Mouse (Mus musculus) liver, adult (tissue): ENCODE results near the gene Tpx2.

Source experiments
- GATA4 ChIP-seq: IDR thresholded peaks from 2 replicates; pipeline ENCODE4 v1.6.1; 2014; ENCODE audit warnings: mild to moderate bottlenecking, low read length; ENCODE audit not compliant: insufficient replicate concordance

Tpx2 gene

GRCm38 (mm10) chr2:152931456-152932160 is 83.8 kb downstream of the Tpx2 start:
- TF ChIP-seq GATA4: no peak

DNA sequence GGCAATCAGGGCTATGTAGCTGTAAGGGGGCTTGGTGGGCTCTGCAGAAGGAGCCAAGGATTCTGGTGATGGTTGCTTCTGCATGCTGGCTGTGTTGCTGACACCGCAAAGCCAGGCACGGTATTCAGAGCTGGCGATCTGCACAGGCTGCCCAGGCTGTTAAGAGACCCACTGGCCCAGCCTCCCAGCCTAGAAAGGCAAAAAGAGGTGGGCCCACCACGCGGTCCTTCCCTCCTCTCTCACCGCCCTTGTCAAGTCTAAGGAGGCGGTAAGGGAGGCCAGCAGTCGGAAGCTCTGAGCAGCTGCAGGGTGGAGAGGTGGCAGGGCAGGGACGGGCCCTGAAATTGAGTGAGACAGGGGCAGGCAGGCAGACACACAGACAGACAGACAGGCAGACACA is 85.3 kb downstream of the Tpx2 start, which contains the start of gene Foxs1:
Gene Foxs1, minus strand, starts transcription at position 161 of the 400 bp plus-strand sequence.
- TF ChIP-seq GATA4: no peak

GRCm38 (mm10) chr2:152933614-152934013 is 85.8 kb downstream of the Tpx2 start:
- TF ChIP-seq GATA4: no peak

DNA sequence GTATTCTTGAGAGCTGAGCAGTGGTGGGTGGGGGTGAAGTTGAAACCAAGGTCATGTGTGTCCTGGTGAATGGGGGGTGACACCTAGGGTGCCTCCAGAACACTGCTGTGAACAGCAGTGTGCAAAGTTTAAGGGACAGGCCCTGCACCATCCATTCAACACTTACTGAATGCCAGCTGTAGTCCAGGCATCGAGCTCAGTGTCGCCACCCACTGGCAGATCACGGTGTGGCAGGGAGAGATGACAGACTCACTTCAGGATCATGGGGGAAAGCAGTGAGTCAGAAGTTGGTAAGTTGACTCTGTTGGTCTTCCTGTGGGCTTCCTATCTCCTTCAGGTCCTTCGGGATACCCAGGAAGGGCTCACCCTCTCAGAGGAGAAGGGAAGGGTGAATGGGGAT is 92.1 kb downstream of the Tpx2 start:
- no peak for TF ChIP-seq GATA4

GRCm38 (mm10) chr2:152941106-152941505 is 93.3 kb downstream of the Tpx2 start:
- TF ChIP-seq GATA4: no peak

DNA sequence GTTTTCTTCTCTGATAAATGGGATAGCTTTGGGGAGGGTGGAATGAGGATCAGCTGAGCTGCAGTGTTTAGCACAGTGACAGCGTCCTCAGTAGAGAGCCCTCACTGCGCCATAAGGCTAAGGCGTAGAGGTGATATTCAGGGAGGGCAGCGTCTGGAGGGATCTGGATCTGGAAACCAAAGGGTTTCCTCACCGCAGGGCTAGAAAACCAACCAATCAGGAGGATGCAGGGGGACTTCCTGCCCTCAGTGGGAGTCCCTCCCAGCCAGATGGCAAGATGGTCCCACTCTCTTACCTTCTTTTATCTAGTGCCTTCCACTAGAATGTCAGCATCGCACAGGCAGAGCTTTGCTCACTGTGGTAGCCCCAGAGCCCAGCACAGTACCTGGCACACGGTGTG is 94.0 kb downstream of the Tpx2 start:
- no peak for TF ChIP-seq GATA4

GRCm38 (mm10) chr2:152942898-152943515 is 95.2 kb downstream of the Tpx2 start:
- no peak for TF ChIP-seq GATA4

- no peak for TF ChIP-seq GATA4
These were observed 95.8 kb downstream of the Tpx2 start for GRCm38 (mm10) chr2:152943568-152943967.

DNA sequence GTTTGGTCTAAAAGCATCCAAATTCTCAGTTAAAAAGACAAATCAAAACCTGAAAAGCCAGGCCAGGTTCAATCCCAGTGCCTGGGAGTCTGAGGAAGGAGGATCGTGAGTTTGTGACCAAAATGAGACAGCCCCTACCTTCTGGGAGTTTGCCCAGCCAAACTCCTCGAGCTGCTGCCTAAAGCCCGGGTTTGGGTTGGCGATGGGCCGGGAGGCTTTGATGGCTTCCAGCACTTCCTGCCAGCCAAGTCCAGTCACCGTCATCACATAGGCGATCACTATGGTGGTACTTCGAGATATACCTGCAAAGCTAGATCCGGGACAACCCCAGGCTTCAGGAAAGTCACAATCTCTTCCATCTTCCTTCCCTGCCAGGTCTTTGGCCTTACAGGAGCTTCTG is 96.2 kb downstream of the Tpx2 start:
- TF ChIP-seq GATA4: no peak
